Mouse (Mus musculus) liver, embryonic 14.5 days (tissue): ENCODE data around the gene Abcb1b. TPM values are rescaled to one million over a fixed set of nuclear protein-coding genes. Genes with fewer than 3 reads are reported as not detected.
A peak's percentile ranks its signal among the peaks of the same experiment; 100 is the strongest.

Experiments used
- ATAC-seq: fragments of 200-750 bp; cut with Nextera tagmentation; 2 replicates; pipeline ENCODE4 v1.8.0; 2017; ENCODE audit warnings: moderate number of reproducible peaks, mild to moderate bottlenecking, moderate library complexity; ENCODE audit not compliant: insufficient read depth
- DNase-seq, 3 experiments: peaks; one replicate each; pipeline ENCODE4 v3.0.0-alpha.2; 2012 to 2013; ENCODE audit warnings: low read depth in 3 of 3, low spot score in 3 of 3
- H3K27ac ChIP-seq: fragments of 300-500 bp; sonication (generic); 2 replicates; pipeline ENCODE4 v1.5.1; 2014; ENCODE audit warnings: moderate library complexity, mild to moderate bottlenecking, control low read depth, inconsistent platforms
- H3K27me3 ChIP-seq: fragments of 300-500 bp; sonication (generic); 2 replicates; pipeline ENCODE4 v1.6.1; 2014; ENCODE audit warnings: mild to moderate bottlenecking, low read length, moderate library complexity; ENCODE audit not compliant: control insufficient read depth, insufficient read depth
- H3K36me3 ChIP-seq: fragments of 300-500 bp; sonication (generic); replicated peaks from 2 replicates; pipeline ENCODE4 v1.6.1; 2014; ENCODE audit warnings: low read depth; ENCODE audit not compliant: control insufficient read depth, insufficient read depth
- H3K4me1 ChIP-seq, 2 experiments: fragments of 200-500 bp in 1 of 2; fragments of 300-500 bp in 1 of 2; sonication (generic) in 1 of 2; replicated peaks; 2 replicates each; pipeline ENCODE4 v1.6.1; 2012 to 2014; ENCODE audit warnings: antibody characterized with exemption in 1 of 2, inconsistent platforms in 1 of 2, low read length in 1 of 2; ENCODE audit not compliant: control insufficient read depth in 2 of 2, insufficient read depth in 2 of 2
- H3K4me2 ChIP-seq: fragments of 300-500 bp; sonication (generic); 2 replicates; pipeline ENCODE4 v1.6.1; 2014; ENCODE audit warnings: low read depth, mild to moderate bottlenecking, control low read depth, moderate library complexity
- H3K4me3 ChIP-seq, 2 experiments: fragments of 200-500 bp in 1 of 2; fragments of 300-500 bp in 1 of 2; sonication (generic) in 1 of 2; 2 replicates each; pipeline ENCODE4 v1.5.1; 2012 to 2014; ENCODE audit warnings: low read depth in 2 of 2, low read length in 2 of 2, mild to moderate bottlenecking in 2 of 2, control low read depth in 1 of 2, inconsistent platforms in 1 of 2, moderate library complexity in 1 of 2; ENCODE audit not compliant: insufficient read depth in 1 of 2
- H3K9ac ChIP-seq: fragments of 300-500 bp; sonication (generic); replicated peaks from 2 replicates; pipeline ENCODE4 v1.6.1; 2014; ENCODE audit warnings: mild to moderate bottlenecking, control low read depth, moderate library complexity
- H3K9me3 ChIP-seq: fragments of 300-500 bp; sonication (generic); 2 replicates; pipeline ENCODE4 v1.6.1; 2016; ENCODE audit warnings: low read length, mixed read lengths; ENCODE audit not compliant: control insufficient read depth
- CTCF ChIP-seq: IDR thresholded peaks from 2 replicates; pipeline ENCODE4 v1.5.1; 2016; ENCODE audit warnings: antibody characterized with exemption, low read depth, control low read depth
- EP300 ChIP-seq: IDR thresholded peaks from 2 replicates; pipeline ENCODE4 v1.6.1; 2016; ENCODE audit warnings: antibody characterized with exemption, low read depth
- WGBS: fragments of 180-500 bp; shearing (Covaris S2); extraction: QIAGEN DNeasy Blood & Tissue Kit; methylation state at CpG from one replicate; pipeline ENCODE4 v1.1.7; 2014; ENCODE audit not compliant: insufficient replicate concordance; 5-methylcytosine and 5-hydroxymethylcytosine counted together
- polyA plus RNA-seq, 2 experiments: library from polyadenylated mRNA; depleted of rRNA in 1 of 2; stranded (reverse) in 1 of 2; unstranded in 1 of 2; fragments of >200 nt; fragmentation: Nextera tagmentation in 1 of 2; extraction: Ambion mirVana in 1 of 2; gene quantifications; 2 replicates each; pipeline versions ENCODE4 v1.2.1 to v1.2.3; 2012 to 2014

The Abcb1b gene
- polyA plus RNA-seq (2012; rRNA removed) (0.20 and 0.22 TPM in 2 replicates), polyA plus RNA-seq (2014; fragmentation: Nextera tagmentation; extraction: Ambion mirVana) (0.84 and 0.87 TPM in 2 replicates)

- H3K36me3 ChIP-seq, result no peaks in the 10 kb centered on the region
- no peaks in the 10 kb centered on the region for H3K9me3 ChIP-seq
- peak; percentile 55; the same call in 1 of the 2 replicates for ATAC-seq
- H3K4me1 ChIP-seq, result peaks cover 0 to 4% of the 10 kb centered on the region in 2 experiments; a peak in 1 of 4 replicates
- H3K4me2 ChIP-seq, result peak within 1 kb of the TSS; percentile 66
- H3K4me3 ChIP-seq, result peak within 1 kb of the TSS; percentile 46 to 54
- H3K27ac ChIP-seq, result no peak within 1 kb of the TSS
- DNase-seq, result peak in 1 of 3 experiments; percentile 9
- peaks cover 5% of the 10 kb centered on the region for H3K27me3 ChIP-seq
- no peak for TF ChIP-seq CTCF
- TF ChIP-seq EP300, result no peak
- H3K9ac ChIP-seq, result no peak within 1 kb of the TSS
- under 1% methylated on average over 48 of the region's 48 CpGs for WGBS
Measured at GRCm38 (mm10) chr5:8797987-8798751, at the start of gene Abcb1b. Abcb1b (plus strand) TSS chr5:8798147.

- DNase-seq, result no peak
- Histone ChIP-seq H3K9me3 (no peaks in the 10 kb centered on the region), H3K4me1 (no peaks in the 10 kb centered on the region), H3K27ac (no peak overlapping the region), H3K36me3 (no peaks in the 10 kb centered on the region), H3K4me2 (no peak overlapping the region), H3K4me3 (no peak overlapping the region), H3K27me3 (no peaks in the 10 kb centered on the region), H3K9ac (no peak overlapping the region)
- WGBS, result 47% methylated on average over 3 of the region's 3 CpGs
- TF ChIP-seq EP300, result no peak
- no peak for TF ChIP-seq CTCF
- ATAC-seq, result no peak
Measured at GRCm38 (mm10) chr5:8772866-8773265, 25.1 kb upstream of the Abcb1b start.

GRCm38 (mm10) chr5:8778311-8778710, 19.6 kb upstream of the Abcb1b start:
- H3K4me2 ChIP-seq, result no peak overlapping the region
- no peaks in the 10 kb centered on the region for H3K4me1 ChIP-seq
- no peaks in the 10 kb centered on the region for H3K9me3 ChIP-seq
- ATAC-seq (no peak), DNase-seq (no peak)
- TF ChIP-seq EP300 (no peak), CTCF (no peak)
- WGBS, result 65% methylated on average over 2 of the region's 2 CpGs
- H3K27me3 ChIP-seq, result no peaks in the 10 kb centered on the region
- H3K9ac ChIP-seq, result no peak overlapping the region
- H3K4me3 ChIP-seq, result no peak overlapping the region
- H3K36me3 ChIP-seq, result no peaks in the 10 kb centered on the region
- no peak overlapping the region for H3K27ac ChIP-seq

GRCm38 (mm10) chr5:8778751-8779150, 19.2 kb upstream of the Abcb1b start:
- Histone ChIP-seq H3K4me1 (no peaks in the 10 kb centered on the region), H3K9me3 (no peaks in the 10 kb centered on the region), H3K27me3 (no peaks in the 10 kb centered on the region), H3K4me3 (no peak overlapping the region), H3K36me3 (no peaks in the 10 kb centered on the region), H3K27ac (no peak overlapping the region), H3K9ac (no peak overlapping the region), H3K4me2 (no peak overlapping the region)
- ATAC-seq (no peak), DNase-seq (no peak)
- TF ChIP-seq EP300 (no peak), CTCF (no peak)
- WGBS, result 59% methylated on average over 2 of the region's 2 CpGs

GRCm38 (mm10) chr5:8792281-8792680, 5.7 kb upstream of the Abcb1b start:
- no peak for DNase-seq
- 54% methylated on average over 4 of the region's 4 CpGs for WGBS
- Histone ChIP-seq H3K27ac (no peak overlapping the region), H3K4me2 (no peak overlapping the region), H3K4me3 (no peak overlapping the region), H3K27me3 (no peaks in the 10 kb centered on the region), H3K36me3 (no peaks in the 10 kb centered on the region), H3K4me1 (no peaks in the 10 kb centered on the region), H3K9ac (no peak overlapping the region), H3K9me3 (no peaks in the 10 kb centered on the region)
- ATAC-seq, result no peak
- TF ChIP-seq EP300, result no peak
- TF ChIP-seq CTCF, result no peak
